Mouse (Mus musculus) embryonic facial prominence, embryonic 14.5 days (tissue): ENCODE measurements around the gene Rapgef4. TPM values are rescaled to one million over a fixed set of nuclear protein-coding genes. Genes with fewer than 3 reads are reported as not detected.

Experiments used
- ATAC-seq: fragments of 200-750 bp; cut with Nextera tagmentation; 2 replicates; pipeline ENCODE4 v1.8.0; 2017; ENCODE audit warnings: low read depth, moderate number of reproducible peaks, moderate TSS enrichment
- DNase-seq: peaks from one replicate; pipeline ENCODE4 v3.0.0-alpha.2; 2015; ENCODE audit warnings: low spot score
- H3K27ac ChIP-seq: fragments of 300-500 bp; sonication (generic); replicated peaks from 2 replicates; pipeline ENCODE4 v1.5.1; 2014; ENCODE audit warnings: low read depth, mild to moderate bottlenecking, low read length, moderate library complexity
- H3K27me3 ChIP-seq: fragments of 300-500 bp; sonication (generic); replicated peaks from 2 replicates; pipeline ENCODE4 v1.6.1; 2014; ENCODE audit warnings: low read length; ENCODE audit not compliant: control insufficient read depth, insufficient read depth
- H3K36me3 ChIP-seq: fragments of 300-500 bp; sonication (generic); 2 replicates; pipeline ENCODE4 v1.6.1; 2014; ENCODE audit warnings: low read length, mixed read lengths; ENCODE audit not compliant: control insufficient read depth, insufficient read depth
- H3K4me1 ChIP-seq: fragments of 300-500 bp; sonication (generic); 2 replicates; pipeline ENCODE4 v1.6.1; 2014; ENCODE audit warnings: antibody characterized with exemption, low read length; ENCODE audit not compliant: control insufficient read depth, insufficient read depth
- H3K4me2 ChIP-seq: fragments of 300-500 bp; sonication (generic); 2 replicates; pipeline ENCODE4 v1.6.1; 2014; ENCODE audit warnings: low read depth, mild to moderate bottlenecking, low read length, moderate library complexity, mixed read lengths
- H3K4me3 ChIP-seq: fragments of 300-500 bp; sonication (generic); 2 replicates; pipeline ENCODE4 v1.5.1; 2014; ENCODE audit warnings: low read depth, mild to moderate bottlenecking, low read length
- H3K9ac ChIP-seq: fragments of 300-500 bp; sonication (generic); 2 replicates; pipeline ENCODE4 v1.6.1; 2014; ENCODE audit warnings: low read depth, mild to moderate bottlenecking, low read length, moderate library complexity, mixed read lengths
- H3K9me3 ChIP-seq: fragments of 300-500 bp; sonication (generic); 2 replicates; pipeline ENCODE4 v1.6.1; 2016; ENCODE audit warnings: low read length; ENCODE audit not compliant: control insufficient read depth
- WGBS: fragments of 180-500 bp; shearing (Covaris S2); extraction: QIAGEN DNeasy Blood & Tissue Kit; methylation state at CpG from one replicate; pipeline ENCODE4 v1.1.7; 2014; 5-methylcytosine and 5-hydroxymethylcytosine counted together
- polyA plus RNA-seq: library from polyadenylated mRNA; unstranded; fragments of >200 nt; fragmentation: Nextera tagmentation; extraction: Ambion mirVana; gene quantifications from 2 replicates; pipeline ENCODE4 v1.2.1, GENCODE M21; 2014

Rapgef4 gene
- polyA plus RNA-seq, 1 experiment from 2014 or later = 2.6 TPM

DNA sequence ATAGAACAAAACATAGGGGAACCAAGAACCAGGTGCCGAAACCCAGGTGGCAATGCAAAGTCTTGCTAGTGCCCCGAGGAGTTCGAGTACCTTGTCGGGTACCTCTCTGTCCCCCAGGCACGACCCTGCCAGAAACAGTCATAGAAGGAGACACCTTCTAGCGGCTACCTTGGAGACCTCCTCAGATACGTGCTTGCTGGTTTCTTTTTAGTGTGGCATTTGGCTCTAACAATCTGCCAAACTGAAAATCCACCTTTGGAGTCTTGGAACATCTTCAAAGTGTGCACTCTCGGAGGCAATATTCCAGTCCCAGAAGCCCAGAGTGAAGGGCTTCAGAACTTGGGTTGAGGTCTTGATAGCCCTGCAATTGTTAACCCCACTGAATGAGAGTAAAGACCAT is 34.3 kb downstream of the Rapgef4 start:
- no peaks in the 10 kb centered on the region for H3K36me3 ChIP-seq
- 77% methylated on average over 8 of the region's 8 CpGs for WGBS
- no peaks in the 10 kb centered on the region for H3K4me1 ChIP-seq
- H3K4me2 ChIP-seq = no peak overlapping the region
- no peak overlapping the region for H3K4me3 ChIP-seq
- H3K27me3 ChIP-seq = no peaks in the 10 kb centered on the region
- no peak overlapping the region for H3K9ac ChIP-seq
- ATAC-seq = no peak
- no peak for DNase-seq
- no peaks in the 10 kb centered on the region for H3K9me3 ChIP-seq
- H3K27ac ChIP-seq = no peak overlapping the region

DNA sequence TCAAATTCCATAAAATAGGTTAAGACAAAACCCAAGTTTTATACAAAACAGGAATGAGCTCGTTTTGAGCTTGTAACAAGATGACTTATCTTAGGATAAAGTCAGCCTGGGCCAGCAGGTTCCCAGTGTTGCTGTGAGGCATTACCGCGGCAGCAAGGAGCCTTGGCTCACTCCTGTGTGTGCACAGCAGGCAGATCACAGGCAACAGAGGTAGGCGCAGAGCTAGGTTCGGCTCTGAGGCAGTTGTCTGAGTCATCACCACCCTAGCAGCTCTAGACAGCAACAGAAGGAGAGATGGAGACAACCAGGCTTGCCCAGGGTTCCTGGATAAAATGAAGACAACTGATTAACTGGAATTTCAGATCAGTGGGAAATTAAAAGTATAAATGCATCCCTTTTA is 35.0 kb downstream of the Rapgef4 start:
- no peak overlapping the region for H3K4me3 ChIP-seq
- ATAC-seq (no peak), DNase-seq (peak; percentile 12)
- H3K27me3 ChIP-seq = no peaks in the 10 kb centered on the region
- 41% methylated on average over 5 of the region's 5 CpGs for WGBS
- H3K4me2 ChIP-seq = no peak overlapping the region
- H3K27ac ChIP-seq = no peak overlapping the region
- H3K4me1 ChIP-seq = no peaks in the 10 kb centered on the region
- no peaks in the 10 kb centered on the region for H3K36me3 ChIP-seq
- H3K9me3 ChIP-seq = no peaks in the 10 kb centered on the region
- no peak overlapping the region for H3K9ac ChIP-seq

DNA sequence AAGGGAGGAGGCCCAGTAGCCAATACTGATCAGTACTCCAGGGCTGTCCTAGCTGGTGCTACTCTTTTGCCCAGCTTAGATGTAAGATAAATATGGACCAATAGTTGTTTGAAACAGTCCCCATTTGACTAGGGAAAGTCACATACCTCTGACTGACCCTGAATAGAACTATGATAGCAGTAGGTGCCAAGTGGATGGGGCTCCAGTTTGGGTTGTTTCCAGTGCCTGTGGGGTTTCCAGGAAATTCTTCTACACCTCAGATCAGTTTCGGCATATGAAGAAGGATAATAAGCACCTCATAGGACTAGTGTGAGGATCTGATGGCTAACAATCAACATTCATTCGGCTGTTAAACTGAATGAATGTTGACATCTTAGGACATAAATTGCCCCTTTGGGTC is 36.1 kb downstream of the Rapgef4 start:
- ATAC-seq (no peak), DNase-seq (no peak)
- H3K27me3 ChIP-seq = no peaks in the 10 kb centered on the region
- 80% methylated on average over 2 of the region's 2 CpGs for WGBS
- no peak overlapping the region for H3K9ac ChIP-seq
- H3K36me3 ChIP-seq = no peaks in the 10 kb centered on the region
- H3K4me1 ChIP-seq = no peaks in the 10 kb centered on the region
- no peak overlapping the region for H3K4me2 ChIP-seq
- H3K9me3 ChIP-seq = no peaks in the 10 kb centered on the region
- no peak overlapping the region for H3K4me3 ChIP-seq
- no peak overlapping the region for H3K27ac ChIP-seq

DNA sequence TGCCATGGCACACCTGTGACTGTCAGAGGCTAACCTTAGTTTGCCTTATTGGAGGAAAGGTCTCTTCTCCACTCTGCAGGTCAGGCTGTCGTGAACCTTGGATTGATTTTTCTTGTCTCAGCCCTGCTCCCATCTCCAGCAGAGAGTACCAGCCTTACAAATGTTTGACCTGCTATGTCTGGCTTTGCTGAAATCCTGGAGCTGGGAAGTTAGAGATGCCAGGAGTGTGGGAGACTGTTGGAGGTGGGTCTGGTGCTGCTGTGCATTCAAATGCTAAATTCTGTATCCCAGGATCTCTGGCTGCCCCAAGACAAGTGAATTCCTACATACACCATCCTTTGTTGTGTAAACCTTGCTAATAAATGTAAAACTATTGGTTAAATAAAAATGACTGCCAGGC is 37.7 kb downstream of the Rapgef4 start:
- ATAC-seq = no peak
- DNase-seq = no peak
- no peak overlapping the region for H3K27ac ChIP-seq
- H3K4me2 ChIP-seq = no peak overlapping the region
- no peaks in the 10 kb centered on the region for H3K27me3 ChIP-seq
- no peak overlapping the region for H3K4me3 ChIP-seq
- no peaks in the 10 kb centered on the region for H3K9me3 ChIP-seq
- H3K4me1 ChIP-seq = no peaks in the 10 kb centered on the region
- WGBS = 85% methylated on average over 1 of the region's 1 CpGs
- H3K9ac ChIP-seq = no peak overlapping the region
- H3K36me3 ChIP-seq = no peaks in the 10 kb centered on the region

DNA sequence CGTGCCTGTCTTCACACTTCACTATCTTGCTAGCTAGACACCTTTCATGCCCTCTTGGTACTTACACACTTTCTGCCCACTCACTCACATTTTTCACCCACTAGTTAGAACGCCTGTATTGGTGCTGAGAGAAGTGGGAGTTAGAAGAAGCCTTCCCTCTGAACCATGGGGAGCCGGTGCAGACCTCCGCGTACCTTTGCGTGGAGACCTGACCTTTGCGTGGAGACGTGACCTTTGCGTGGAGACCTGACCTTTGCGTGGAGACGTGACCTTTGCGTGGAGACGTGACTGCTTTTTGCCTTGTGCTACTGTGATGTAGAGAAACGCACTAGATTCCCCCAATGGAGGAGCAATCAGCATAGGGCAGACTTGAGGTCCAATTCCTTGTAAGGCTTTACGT is 39.7 kb downstream of the Rapgef4 start:
- ATAC-seq = no peak

DNA sequence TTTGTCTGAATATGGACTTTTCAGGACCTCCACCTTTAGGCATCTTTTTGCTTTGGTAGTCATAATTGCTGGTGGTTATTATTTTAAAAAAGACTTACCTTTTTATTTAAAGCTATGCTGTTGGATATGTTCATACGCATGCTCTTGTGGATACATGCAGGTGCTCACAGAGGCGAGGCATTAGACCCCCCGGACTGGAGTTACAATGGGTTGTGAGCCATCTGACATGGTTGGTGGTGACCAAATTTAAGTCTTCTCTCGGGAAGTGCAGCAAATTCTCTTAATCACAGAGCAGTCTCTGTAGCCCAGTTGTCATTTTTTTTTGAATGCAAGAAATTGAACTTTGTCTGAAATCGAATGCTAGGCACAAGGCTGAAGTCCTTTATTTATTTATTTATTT is 40.4 kb downstream of the Rapgef4 start:
- Histone ChIP-seq H3K4me2 (no peak overlapping the region), H3K9ac (no peak overlapping the region), H3K27me3 (no peaks in the 10 kb centered on the region), H3K4me1 (no peaks in the 10 kb centered on the region), H3K9me3 (no peaks in the 10 kb centered on the region), H3K4me3 (no peak overlapping the region), H3K36me3 (no peaks in the 10 kb centered on the region), H3K27ac (no peak overlapping the region)
- no peak for ATAC-seq
- DNase-seq = no peak
- 81% methylated on average over 5 of the region's 5 CpGs for WGBS

More for the DNA sequence above, 39.7 kb downstream of the Rapgef4 start:
- Histone ChIP-seq H3K4me2 (no peak overlapping the region), H3K27me3 (no peaks in the 10 kb centered on the region), H3K4me3 (no peak overlapping the region), H3K36me3 (no peaks in the 10 kb centered on the region), H3K9me3 (no peaks in the 10 kb centered on the region), H3K4me1 (no peaks in the 10 kb centered on the region), H3K9ac (no peak overlapping the region), H3K27ac (no peak overlapping the region)
- DNase-seq = no peak
- 95% methylated on average over 15 of the region's 15 CpGs for WGBS

DNA sequence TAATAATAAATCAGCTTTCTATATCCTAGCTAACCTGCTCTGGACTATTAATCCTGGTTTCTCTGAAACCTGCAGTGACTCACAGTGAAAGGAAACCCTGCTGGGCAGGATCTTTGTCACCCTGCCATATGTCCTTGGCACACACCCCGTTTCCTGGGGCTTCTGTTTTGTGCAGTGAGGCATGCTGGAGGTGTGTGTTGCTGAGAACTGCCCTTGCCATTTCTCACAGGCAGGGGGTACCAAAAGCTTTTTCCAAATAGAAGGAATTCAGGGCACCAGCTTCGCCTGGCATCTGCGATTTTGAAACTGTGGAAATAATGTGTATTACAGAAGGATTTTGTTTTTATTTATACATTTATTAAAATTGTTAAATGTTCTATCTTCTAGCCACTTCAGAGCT is 40.8 kb downstream of the Rapgef4 start:
- Histone ChIP-seq H3K27me3 (no peaks in the 10 kb centered on the region), H3K4me3 (no peak overlapping the region), H3K9ac (no peak overlapping the region), H3K9me3 (no peaks in the 10 kb centered on the region), H3K36me3 (no peaks in the 10 kb centered on the region), H3K27ac (no peak overlapping the region), H3K4me2 (no peak overlapping the region), H3K4me1 (no peaks in the 10 kb centered on the region)
- DNase-seq (peak; percentile 17), ATAC-seq (no peak)
- WGBS = 71% methylated on average over 3 of the region's 3 CpGs

DNA sequence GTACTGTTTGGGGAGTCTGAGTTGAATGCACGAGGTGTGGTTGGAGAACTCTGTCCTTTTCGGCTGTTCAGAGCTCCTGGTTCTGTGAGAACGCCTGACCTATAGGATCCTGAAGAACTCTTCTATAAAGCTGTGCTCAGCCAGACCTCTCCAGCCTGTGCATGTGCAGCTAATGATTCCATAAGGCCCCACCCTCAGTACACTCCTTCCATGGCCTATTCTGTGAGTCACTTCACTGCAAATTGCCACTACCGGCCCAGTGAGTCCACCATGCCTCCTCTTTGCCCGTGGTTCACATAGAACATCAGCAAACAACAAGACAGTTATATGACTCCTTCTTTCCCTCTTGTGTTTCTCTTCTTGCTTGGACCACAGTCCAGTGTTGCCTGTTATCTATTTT is 42.8 kb downstream of the Rapgef4 start:
- Histone ChIP-seq H3K4me1 (no peaks in the 10 kb centered on the region), H3K27ac (no peak overlapping the region), H3K36me3 (no peaks in the 10 kb centered on the region), H3K9me3 (no peaks in the 10 kb centered on the region), H3K4me3 (no peak overlapping the region), H3K4me2 (no peak overlapping the region), H3K9ac (no peak overlapping the region), H3K27me3 (no peaks in the 10 kb centered on the region)
- ATAC-seq = no peak
- 82% methylated on average over 5 of the region's 5 CpGs for WGBS
- DNase-seq = no peak

DNA sequence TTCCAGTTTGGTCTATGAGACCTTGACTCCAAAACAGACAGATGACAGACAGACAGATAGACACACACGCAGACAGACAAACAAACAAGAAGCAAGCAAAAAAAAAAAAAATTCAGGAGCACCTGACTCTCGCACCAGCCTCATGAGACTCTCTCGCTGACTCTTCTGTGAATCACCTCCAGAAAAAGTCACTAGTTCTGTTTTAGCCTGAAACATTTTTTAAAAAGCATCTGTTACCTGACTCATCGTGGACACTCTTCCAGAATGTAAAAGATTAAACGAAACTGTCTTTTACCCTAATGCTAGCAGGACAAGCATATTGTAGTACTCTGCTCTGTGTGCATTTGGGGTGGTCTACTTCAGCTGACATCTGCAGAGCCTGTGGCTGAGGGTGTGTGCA is 44.6 kb downstream of the Rapgef4 start:
- DNase-seq = no peak
- H3K4me3 ChIP-seq = no peak overlapping the region
- no peak overlapping the region for H3K27ac ChIP-seq
- 87% methylated on average over 5 of the region's 5 CpGs for WGBS
- ATAC-seq = no peak
- no peak overlapping the region for H3K4me2 ChIP-seq
- H3K9me3 ChIP-seq = no peaks in the 10 kb centered on the region
- no peaks in the 10 kb centered on the region for H3K36me3 ChIP-seq
- no peaks in the 10 kb centered on the region for H3K27me3 ChIP-seq
- H3K9ac ChIP-seq = no peak overlapping the region
- H3K4me1 ChIP-seq = no peaks in the 10 kb centered on the region
